Mouse (Mus musculus) heart, postnatal 10 days (tissue): ENCODE measurements at regions not wholly inside any gene's neighbourhood (a gene's known extent, or its start where the extent isn't known, plus 50 kb on each side); places are given as distances from the start of the nearest gene placed in this dataset.
A peak's percentile ranks its signal among the peaks of the same experiment; 100 is the strongest.

Experiments used
- DNase-seq, 2 experiments: peaks; one replicate each; pipeline ENCODE4 v3.0.0; 2021
- intact Hi-C: fragments of 180-260 bp; cut with DNase I; formaldehyde crosslinking; loops from one replicate; pipeline ENCODE4 v1.15.1; 2025

DNA sequence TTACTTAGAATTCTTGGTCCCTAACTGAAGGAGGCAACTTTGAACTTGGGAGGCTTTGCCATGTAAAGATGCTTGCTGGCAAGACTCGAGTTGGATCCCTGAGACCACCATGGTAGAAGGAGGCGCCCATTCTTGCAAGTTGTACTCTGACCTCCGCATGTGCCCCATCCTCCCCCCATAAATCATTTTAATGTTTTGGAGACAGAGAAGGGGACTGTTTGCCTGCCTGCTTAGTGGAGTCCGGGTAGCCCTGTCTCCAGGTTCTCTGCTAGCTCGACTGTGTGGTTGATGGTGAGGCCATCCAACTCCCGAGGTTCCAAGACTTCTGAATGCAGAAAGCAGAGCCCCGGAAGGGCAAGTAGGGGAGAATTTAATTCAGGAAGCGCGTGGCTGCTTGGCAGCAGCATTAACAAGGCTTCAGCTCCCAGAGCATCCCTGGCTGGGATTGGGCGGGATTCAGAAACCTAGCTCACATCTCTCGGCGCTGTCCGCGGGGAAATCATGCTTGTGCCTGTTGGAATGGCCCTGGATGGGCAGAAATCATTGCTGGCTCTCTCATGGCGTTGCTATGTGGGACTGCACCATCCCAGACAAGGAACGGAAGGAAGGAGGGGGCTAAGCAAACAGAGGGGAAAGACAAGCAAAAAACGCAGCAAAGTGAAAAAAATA, 202.8 kb upstream of the Zfp64 start:
- peak; percentile 6 to 17 for DNase-seq
- intact Hi-C loops: no loop called here

DNA sequence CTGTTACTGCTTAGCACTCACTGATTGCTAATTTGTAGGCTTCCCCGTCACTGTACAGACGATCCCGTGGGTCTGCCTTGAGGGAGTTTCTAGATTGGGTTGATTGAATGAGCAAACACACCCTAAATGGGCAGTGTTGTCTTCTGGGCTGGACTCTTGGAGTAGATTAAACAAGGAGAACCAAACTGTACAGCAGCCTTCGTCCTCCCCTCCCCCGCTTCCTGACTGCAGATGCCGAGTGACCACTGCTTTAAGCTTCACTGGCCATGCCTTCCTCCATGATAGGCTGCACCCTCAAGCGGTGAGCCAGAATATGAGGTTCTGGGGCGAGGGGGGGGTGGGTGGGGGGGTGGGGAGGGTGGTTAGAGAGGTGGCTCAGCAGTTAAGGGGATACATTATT, 201.5 kb upstream of the Zfp64 start:
- intact Hi-C loops: no loop called here
- DNase-seq: peak in 1 of 2 experiments; percentile 18

DNA sequence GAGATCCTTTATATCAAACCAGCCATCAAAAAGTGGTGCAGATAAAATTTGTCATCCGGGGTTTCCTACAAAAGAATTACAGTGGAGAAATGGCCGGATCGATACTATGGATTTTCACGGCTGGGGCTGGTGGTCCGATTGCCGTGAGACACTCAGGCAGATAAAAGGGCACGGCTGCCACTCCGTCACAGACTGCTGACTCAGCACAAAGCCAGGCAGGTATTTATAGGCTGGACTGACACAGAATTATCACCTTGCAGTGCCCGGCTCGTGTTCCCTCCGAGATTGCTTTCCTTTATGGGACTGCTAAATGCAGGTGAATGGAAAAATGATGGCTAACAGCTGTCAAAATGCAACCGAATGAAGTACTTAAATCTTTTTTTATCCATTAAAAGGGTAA, 199.5 kb upstream of the Zfp64 start:
- intact Hi-C loops: no loop called here

DNA sequence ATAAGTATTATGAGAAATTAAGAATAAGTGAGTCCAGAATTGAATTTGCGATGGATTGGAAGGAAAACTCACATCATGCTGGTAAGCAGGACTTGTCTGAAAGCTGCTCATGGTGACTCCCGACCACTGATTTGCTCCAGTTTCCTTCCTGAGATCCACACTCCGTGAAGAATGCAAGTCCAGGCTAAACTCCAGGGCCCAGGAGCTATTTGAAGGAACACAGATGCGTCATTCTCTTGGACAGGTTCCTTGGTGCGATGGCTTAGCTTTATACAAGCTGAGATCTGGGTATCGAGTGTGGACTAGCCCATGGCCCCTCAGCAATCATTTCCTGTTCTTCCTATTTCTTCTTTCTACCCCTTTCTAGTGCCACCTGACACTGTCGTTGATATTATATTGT, 192.3 kb upstream of the Zfp64 start:
- DNase-seq: no peak
- intact Hi-C loops: no loop called here

More for the DNA sequence above, 199.5 kb upstream of the Zfp64 start:
- DNase-seq: no peak

DNA sequence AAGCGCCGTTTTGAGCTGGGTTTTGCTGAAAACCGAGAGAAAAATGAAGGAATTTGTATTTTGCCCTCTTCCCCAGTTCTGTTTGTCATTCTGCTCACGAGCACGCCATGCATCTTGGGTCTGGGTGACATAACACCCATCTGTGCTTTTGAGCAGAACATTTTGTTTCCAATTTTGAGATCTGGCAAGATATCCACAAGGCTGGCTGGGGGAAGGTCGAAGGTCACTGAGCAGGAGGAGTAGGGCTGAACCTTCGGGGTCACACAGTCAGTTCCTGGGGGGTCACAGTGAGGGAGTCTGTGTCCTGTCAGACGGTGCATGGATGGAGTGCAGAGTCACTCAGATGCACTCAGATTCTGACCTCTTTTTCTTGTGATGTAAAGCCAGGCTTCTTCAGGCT, 186.8 kb upstream of the Zfp64 start:
- DNase-seq: no peak
- intact Hi-C loops: no loop called here

DNA sequence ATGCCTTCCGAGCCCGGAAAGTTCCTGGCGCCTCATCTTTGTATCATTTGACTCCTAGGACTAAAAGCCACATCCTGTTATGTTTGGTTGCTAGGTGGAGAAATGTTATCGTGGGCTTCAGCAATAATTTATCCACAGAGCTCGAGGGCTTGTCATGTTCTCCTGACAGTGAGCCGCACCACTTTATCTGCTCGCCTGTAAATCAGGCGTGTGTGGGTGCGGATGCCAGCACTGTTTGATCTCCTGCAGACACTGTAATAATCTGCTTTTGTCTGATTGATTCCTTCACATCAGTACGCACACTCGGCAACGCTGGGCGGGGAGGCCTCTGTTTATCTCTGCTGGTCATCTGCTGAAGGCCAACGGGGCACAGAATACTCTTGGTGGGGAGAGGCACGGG, 178.5 kb upstream of the Zfp64 start:
- intact Hi-C loops: no loop called here

DNA sequence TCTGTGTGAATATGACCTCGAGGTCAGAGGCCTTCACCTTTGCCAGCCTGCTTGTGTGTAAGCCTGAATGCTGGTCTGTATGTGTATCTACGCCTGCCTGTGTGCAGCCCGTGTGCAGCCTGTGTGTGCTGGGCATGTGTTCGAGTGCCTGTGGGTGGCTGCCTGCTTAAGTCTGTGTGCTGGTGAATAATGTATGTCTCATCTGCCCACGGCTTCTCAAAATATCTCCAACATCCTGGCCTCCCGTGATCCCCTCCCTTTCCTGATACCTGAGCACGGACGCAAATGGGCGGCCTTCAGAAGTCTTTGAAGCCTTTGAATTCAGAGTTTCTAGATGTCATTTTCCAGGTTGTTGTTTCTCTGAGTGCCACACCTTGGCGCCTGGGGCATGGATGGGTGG, 170.1 kb upstream of the Zfp64 start:
- intact Hi-C loops: no loop called here

More for the DNA sequence above, 178.5 kb upstream of the Zfp64 start:
- no peak for DNase-seq

DNA sequence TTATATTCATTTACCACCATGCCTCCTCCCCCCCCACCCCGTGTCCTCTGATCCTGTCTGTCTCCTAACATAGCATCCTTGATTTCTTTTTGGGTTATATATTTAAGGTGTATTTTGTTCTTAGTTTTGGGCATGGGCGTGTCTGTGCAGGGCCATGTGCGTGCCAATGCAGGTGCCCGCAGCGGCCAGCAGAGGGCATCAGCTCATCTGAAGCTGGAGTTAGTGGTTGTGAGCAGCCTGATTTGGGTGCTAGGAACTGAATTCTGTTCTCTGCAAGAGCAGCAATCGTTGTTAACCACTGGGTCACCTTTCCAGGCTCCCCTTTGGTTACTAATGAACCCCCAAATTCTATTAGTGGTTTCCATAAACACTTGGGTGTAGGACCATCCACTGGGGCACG, 167.5 kb upstream of the Zfp64 start:
- DNase-seq: no peak
- intact Hi-C loops: no loop called here

More for the DNA sequence above, 170.1 kb upstream of the Zfp64 start:
- no peak for DNase-seq

DNA sequence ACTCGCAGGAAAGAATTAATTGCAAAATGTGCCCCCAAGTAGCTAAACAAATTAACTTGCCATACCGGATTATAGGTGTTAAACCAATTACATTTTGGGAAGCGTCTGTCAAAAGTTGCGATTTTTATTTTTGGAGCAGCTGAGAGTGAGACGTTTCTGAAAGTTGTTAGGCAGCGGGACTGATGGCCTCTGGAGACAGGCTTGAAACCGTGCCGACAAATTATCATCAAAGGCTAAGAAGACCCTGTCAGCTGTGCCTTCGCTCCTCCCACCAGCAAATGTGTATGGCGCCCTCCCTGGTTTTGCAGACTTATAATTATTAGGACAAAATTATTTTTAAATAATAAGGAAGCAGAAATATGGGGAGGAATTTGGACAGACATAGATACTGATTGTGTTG, 161.5 kb upstream of the Zfp64 start:
- DNase-seq: no peak
- intact Hi-C loops: no loop called here

DNA sequence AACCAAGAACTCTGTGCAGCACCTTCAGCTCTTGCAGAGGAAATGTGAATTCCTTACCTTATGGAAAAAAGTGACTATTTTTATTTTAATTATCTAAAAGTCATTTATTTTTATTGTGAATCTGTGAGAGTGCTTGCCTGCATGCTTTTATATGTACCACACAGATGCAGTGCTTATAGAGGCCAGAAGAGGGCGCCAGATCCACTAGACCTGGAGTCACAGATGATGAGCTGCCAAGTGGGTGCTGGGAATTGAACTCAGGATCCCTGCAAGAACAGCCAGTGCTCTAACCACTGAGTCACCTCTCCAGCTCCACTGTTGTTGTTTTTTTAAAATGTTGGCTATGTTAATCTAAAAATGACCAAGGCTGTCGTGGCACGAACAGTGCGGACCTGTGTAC, 153.7 kb upstream of the Zfp64 start:
- DNase-seq: no peak
- intact Hi-C loops: loop anchor here (5.0 kb wide), 1 partner anchor 122 kb away; no protein-coding TSS in a partner anchor

DNA sequence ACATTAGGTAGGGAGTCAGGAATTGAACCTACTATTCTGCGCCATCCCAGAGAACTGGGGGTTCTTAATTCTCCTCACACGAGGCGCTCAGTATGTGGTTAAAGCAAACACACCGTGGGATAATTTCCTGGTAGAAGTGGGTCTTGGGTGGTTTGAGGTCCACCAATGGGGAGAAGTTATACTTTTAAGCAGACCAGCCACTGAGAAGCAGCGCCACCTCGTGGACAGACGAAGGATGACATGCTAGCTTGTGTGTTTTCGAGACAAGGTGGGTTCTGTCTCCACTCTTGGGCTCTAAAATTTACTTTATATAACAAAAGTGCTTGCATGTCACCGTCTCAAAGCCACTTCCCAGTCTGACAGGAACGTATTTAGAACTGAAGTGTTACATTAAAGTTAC, 152.7 kb upstream of the Zfp64 start:
- intact Hi-C loops: loop anchor here (1.0 to 5.0 kb wide), 2 partner anchors 47 to 121 kb away; no protein-coding TSS in a partner anchor
- DNase-seq: peak; percentile 28 to 53

DNA sequence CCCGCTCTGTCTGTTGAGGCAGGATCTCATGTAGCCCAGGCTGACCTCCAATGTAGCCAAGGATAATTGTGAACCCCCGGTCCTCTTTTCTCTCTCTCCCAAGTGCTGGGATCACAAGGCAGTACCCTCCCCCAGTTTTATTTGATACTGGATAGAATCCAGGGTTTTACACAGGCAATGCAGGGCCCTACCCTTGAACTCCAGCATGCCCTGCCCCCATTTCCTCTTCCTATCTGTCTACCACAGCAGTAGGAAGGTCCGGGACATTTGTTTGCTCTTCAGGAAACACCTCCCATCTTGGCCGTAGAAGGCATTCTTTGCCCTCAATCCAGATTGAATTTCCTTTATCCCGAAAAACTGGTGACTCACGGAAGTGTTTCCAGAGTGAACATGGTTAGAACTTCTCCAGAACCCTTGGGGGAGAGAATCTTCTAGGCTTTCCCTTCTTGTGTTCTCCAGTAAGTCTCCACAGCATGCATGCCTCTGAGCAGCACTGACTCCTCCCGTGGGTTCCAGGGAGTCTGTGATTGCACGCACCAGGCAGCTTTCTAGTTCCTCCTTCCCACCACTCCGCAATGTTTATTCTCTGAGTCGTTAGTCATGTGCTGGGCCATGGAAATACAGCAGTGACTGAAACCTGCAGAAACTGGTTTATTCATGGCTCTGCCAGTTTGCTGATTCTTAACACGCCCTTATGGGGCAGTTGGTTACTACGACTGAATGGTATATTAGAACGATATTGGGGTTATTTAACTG, 146.3 kb upstream of the Zfp64 start:
- no peak for DNase-seq
- intact Hi-C loops: no loop called here

DNA sequence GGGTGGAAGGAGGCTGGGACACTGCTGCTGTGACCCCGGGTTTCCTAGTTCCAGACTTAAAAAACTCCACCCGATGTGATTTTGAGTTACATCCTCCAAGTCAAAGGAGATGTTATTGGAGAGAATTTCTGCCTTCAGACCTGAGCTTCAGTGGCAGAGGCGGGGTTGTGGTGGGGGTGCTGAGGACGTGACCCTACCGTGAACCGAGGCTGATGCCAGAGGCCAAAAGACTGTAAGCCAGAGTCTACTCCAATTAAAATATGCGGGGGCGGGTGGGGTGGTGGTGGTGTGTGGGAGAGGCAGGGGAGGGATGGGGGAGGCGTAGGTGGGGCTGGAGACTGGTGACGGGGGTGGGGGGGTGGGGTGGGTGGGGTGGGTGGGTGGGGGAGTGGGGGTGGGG, 145.1 kb upstream of the Zfp64 start:
- DNase-seq: no peak
- intact Hi-C loops: no loop called here

DNA sequence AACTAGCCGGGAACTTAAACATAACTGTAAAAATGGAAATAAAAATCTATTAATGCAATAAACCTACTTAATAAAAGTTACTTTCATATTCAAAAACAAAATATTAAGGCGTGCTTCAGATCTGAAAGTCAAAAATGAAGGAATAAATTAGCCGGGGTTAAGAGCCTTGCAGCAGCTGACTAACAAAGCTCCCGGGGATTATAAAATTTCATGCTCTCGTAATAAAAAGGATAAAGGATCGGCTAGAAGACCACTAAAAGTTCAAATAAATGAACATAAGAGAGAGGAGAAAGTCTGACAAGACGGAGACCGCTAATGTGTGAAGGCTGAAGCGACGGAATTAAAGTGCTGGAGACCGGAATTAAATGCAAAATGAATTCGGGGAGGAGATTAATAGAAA, 144.3 kb upstream of the Zfp64 start:
- intact Hi-C loops: no loop called here
- no peak for DNase-seq

DNA sequence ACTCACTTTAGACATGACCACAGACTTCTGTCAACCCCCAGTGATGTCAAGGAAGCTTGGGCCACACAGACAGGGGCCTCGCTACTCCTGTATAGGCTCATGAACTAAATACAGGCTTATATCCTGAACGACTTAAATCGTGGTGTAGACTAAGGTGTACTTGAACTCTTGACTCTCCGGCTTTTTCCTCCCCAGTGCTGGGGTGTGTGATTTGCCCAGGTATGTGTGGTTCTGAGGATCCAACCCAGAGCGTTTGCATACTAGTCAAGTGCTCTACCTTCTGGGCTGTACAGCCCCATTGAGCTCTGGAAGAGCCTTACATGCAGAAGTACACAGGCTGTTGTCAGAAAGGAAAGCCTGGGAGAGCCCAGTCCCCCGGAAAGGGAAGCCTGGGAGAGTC, 143.2 kb upstream of the Zfp64 start:
- intact Hi-C loops: no loop called here
- DNase-seq: no peak

DNA sequence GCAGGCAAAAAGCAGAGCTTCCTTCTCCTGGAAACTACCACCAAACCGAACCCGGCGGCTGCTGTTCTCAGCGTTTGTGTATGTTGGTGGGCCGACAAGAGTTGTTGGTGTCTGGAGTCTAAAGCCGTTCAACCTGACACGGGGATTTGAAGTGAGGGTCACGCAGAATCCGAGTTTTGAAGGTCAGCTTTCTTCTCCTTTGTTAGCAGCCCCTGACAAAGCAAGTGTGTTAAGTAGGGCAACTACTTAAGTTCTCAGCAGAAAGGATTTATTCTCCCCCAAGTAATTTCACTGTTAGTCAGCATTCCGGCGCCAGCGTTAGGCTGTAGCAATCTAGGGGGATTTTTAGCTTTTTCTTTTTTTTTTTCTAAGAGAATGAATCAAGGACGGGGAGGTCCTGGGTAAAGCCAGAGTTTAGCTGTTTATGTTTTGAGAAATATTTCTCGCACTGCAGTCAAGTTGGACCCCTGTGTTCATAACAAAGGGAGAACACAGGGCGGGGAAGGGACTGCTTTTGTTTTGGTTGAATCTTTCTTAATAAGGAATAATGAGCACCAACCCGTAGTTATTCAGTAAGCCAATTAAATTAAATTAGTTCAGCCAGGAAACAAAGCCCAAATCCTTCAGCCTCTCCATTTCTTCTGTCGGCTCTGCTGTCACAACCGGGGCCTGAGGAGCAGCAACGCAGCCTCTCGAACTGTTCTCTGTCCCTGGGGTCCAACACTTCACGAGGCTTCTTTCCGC, 138.8 kb upstream of the Zfp64 start:
- no peak for DNase-seq
- intact Hi-C loops: no loop called here

DNA sequence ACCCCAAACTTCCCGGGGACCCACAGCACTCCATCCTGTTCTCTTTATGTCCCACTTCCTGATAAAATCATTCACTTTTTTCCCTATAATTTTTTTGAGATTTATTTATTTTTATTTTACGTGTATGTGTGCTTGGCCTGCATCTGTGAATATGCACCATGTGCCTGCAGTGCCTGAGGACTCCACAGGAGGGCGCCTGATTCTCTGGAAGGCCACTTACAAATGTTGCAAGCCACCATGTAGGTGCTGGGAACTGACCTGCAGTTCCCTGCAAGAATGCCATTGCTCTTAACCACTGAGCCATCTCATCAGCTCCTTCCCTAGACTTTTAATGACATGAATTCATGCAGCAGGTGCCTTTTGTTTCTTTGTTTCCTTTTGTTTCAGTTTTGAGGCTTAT, 134.9 kb upstream of the Zfp64 start:
- intact Hi-C loops: no loop called here
- DNase-seq: no peak

DNA sequence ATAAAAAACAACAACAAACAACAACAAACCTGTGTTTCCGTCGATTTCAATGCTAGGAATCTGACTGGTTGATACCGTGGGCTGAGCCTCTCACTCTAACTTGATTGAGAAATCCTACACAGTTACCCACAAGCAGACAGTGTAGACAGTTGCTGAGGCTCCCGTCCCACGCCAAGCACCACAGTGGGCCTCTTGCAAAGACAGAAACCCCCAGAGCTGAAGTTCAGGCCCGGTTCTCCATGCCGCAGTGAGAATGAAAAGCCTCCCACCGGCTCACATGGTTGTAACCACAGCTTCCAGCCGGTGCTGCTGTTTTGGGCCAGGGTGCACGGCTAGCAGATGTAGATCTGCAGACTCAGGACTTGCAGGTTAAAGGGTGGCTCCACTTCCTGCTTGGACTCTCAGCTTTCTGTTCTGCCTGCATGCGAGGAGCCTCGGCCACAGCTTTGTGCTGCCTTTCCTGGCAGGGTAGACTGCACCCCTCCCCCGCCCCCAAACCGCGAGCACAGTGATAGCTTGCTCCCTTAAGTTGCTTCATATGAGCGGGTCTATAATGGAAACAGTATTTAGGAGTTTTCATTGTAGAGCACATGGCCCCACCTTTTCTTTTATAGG, 133.6 kb upstream of the Zfp64 start:
- DNase-seq: no peak
- intact Hi-C loops: no loop called here

DNA sequence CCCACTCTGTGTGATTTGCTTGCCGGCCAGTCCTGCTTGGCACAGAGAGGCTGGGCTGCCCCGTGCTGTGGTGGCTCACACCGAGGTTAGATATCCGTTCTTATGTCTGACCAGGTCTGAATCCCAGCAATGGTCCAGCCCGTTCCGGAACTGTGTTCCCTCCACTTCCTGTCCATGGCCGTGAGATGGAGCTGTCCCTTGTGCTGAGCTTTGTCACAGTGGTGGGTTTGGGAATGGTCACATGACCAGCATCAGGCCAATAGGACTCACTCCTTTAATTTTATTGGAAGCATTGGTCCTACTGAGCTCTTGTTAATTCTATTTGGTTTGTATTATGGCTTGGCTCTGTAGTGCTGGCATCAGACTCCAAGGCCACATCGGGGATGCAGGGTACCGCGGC, 132.9 kb upstream of the Zfp64 start:
- intact Hi-C loops: no loop called here

DNA sequence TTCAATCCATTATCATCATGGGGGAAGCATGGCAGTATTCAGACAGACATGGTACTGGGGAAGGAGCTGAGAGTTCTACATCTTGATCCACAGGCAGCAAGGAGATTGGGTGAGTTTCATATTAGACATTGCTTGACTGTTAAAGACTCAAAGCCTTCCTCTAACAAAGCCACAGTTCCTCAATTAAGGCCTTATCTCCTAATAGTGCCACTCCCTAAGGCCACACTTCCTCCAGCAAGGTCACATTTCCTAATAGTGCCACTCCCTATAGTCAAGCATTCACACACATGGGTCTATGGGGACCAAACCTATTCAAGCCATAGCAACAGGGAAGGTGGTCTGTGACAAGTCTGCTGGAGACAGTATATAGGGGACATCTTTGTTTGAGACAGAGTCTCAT, 115.9 kb upstream of the Zfp64 start:
- intact Hi-C loops: no loop called here
- DNase-seq: no peak

More for the DNA sequence above, 132.9 kb upstream of the Zfp64 start:
- no peak for DNase-seq

DNA sequence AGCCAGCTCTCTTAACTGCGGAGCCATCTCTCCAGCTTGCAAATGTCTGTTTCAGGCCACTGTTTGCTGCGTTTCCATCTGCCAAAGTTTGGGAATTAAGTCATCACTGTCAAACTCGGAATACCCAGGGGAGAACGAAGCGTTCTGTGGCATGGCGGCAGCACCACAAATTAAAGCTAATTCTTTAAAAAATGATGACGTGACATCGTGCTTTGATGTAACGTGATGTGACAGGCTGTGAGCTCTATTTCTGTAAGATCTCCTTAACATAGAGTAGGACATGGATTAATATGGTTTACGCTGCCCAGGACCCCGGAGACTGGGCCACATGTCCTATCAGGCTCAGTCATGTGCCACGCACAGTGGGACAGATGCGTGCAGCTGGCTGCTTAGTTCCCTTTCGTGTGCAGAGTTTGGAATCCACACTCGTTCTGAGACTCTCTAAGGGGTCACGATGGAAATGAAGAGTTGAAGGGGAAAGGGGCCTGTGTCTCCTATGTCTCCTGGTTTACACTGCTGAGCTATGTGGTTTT, 109.8 kb upstream of the Zfp64 start:
- intact Hi-C loops: no loop called here
- DNase-seq: no peak
